In the genomic region with DNA sequence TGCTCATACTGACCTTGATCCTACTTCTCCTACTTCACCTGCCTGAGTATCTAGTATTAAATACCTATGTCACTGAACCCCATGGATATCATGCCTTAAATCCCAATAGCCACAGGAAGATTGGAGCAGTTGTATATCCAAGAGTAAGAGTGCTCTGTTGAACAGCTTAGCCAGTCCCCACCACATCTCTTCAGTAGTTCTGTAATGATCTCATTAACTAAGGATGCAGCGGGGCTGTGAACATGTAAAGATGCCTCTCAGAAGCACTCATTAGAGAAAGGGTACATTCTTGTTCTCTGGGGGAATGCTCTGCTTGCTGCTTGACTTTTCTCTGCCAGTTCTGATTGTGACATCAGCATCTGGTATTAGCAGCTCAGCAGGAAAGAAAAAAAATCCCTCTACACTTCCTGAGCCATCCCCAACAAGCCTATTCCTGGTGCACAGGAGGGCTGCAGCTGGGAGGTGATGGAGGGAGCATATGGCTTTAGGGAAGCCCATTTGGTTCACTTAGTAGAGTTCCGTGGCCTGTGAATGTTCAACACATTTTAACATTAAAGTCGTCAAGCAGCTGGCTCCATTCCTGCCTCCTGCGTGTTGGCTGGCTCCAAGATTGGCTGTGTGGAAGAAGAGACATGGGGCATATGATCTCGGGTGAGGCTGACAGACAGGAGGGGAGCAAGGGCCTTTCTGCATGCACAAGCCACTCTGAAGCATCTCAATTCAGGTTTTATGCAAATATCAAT, we compare ENCODE assay signal across 11 mouse cellular contexts.
DNase-seq lines count a peak whose midpoint lies in the region; ATAC-seq and TF ChIP-seq lines count a peak whose summit lies in the region.
"Had no signal": no experiment of that assay in that cellular context is flagged by ENCODE, and none has a peak within 500 bp of the region (broad histone marks: within the 10 kb centered on the region; RNA-seq: fewer than 3 reads in every experiment).

No protein-coding gene starts in this region.

- H3K9ac ChIP-seq in embryonic facial prominence, embryonic 14.5 days (ENCODE audit: low read depth, low read length) = no peak overlapping the region
- H3K9ac ChIP-seq in hindbrain, postnatal 0 days (replicated peaks; ENCODE audit: low read length) = no peak overlapping the region
- H3K9ac ChIP-seq in liver, embryonic 12.5 days = no peak overlapping the region
- H3K9ac ChIP-seq: stomach, embryonic 15.5 days had no signal

- peak; percentile 63 for DNase-seq in embryonic facial prominence, embryonic 14.5 days (ENCODE audit: low spot score)
- DNase-seq in embryonic facial prominence, embryonic 10.5 days (ENCODE audit: low spot score) = no peak
- DNase-seq in brain, embryonic 18.5 days (ENCODE audit: low read depth, low spot score) = peak; percentile 58
- DNase-seq in hindbrain, postnatal 0 days (ENCODE audit: low spot score) = peak; percentile 66
- peak; percentile 63 for DNase-seq in left cerebral cortex, postnatal 4 days
- DNase-seq in gastrocnemius, postnatal 36 days = no peak
- no peak for DNase-seq in gastrocnemius, postnatal 25 days
- DNase-seq: heart, postnatal 14 days; kidney, postnatal 14 days had no signal

- H3K4me3 ChIP-seq in embryonic facial prominence, embryonic 14.5 days (ENCODE audit: low read depth, low read length) = no peak overlapping the region
- H3K4me3 ChIP-seq in embryonic facial prominence, embryonic 10.5 days = no peak overlapping the region
- H3K4me3 ChIP-seq in hindbrain, postnatal 0 days (ENCODE audit: low read length) = no peak overlapping the region
- no peak overlapping the region for H3K4me3 ChIP-seq in liver, embryonic 12.5 days
- H3K4me3 ChIP-seq: stomach, embryonic 15.5 days had no signal

- H3K4me2 ChIP-seq in embryonic facial prominence, embryonic 14.5 days (ENCODE audit: low read depth, low read length) = no peak overlapping the region
- no peak overlapping the region for H3K4me2 ChIP-seq in hindbrain, postnatal 0 days (ENCODE audit: low read depth, low read length)
- no peak overlapping the region for H3K4me2 ChIP-seq in liver, embryonic 12.5 days
- H3K4me2 ChIP-seq: stomach, embryonic 15.5 days had no signal

- no peaks in the 10 kb centered on the region for H3K36me3 ChIP-seq in embryonic facial prominence, embryonic 14.5 days (ENCODE audit: control insufficient read depth, insufficient read depth, low read length)
- H3K36me3 ChIP-seq in embryonic facial prominence, embryonic 10.5 days (replicated peaks) = no peaks in the 10 kb centered on the region
- no peaks in the 10 kb centered on the region for H3K36me3 ChIP-seq in hindbrain, postnatal 0 days (ENCODE audit: insufficient read depth, low read length)
- H3K36me3 ChIP-seq in liver, embryonic 12.5 days = no peaks in the 10 kb centered on the region
- H3K36me3 ChIP-seq: stomach, embryonic 15.5 days had no signal

- no peak for ATAC-seq in embryonic facial prominence, embryonic 14.5 days (ENCODE audit: low read depth)
- ATAC-seq in hindbrain, postnatal 0 days = peak; percentile 67
- ATAC-seq in liver, embryonic 12.5 days = no peak

- 0 out of 2 replicates have a peak, but pooled peaks cover 6% of the 10 kb centered on the region for H3K9me3 ChIP-seq in embryonic facial prominence, embryonic 14.5 days (ENCODE audit: control insufficient read depth, low read length)
- no peaks in the 10 kb centered on the region for H3K9me3 ChIP-seq in embryonic facial prominence, embryonic 10.5 days
- no peaks in the 10 kb centered on the region; the same call in 1 of the 2 replicates for H3K9me3 ChIP-seq in hindbrain, postnatal 0 days (ENCODE audit: low read length)
- H3K9me3 ChIP-seq in liver, embryonic 12.5 days (replicated peaks) = 0 out of 2 replicates have a peak, but pooled peaks cover 4% of the 10 kb centered on the region
- H3K9me3 ChIP-seq: stomach, embryonic 15.5 days had no signal

- intact Hi-C loops in left cerebral cortex, postnatal 4 days (cut with DNase I) = no loop called here
- intact Hi-C loops in gastrocnemius, postnatal 36 days (cut with DNase I) = no loop called here

- no peak overlapping the region for H3K27ac ChIP-seq in embryonic facial prominence, embryonic 14.5 days (replicated peaks; ENCODE audit: low read depth, low read length)
- no peak overlapping the region for H3K27ac ChIP-seq in embryonic facial prominence, embryonic 10.5 days (replicated peaks)
- no peak overlapping the region for H3K27ac ChIP-seq in hindbrain, postnatal 0 days
- no peak overlapping the region for H3K27ac ChIP-seq in liver, embryonic 12.5 days
- H3K27ac ChIP-seq: stomach, embryonic 15.5 days had no signal

- no peaks in the 10 kb centered on the region for H3K27me3 ChIP-seq in embryonic facial prominence, embryonic 14.5 days (replicated peaks; ENCODE audit: control insufficient read depth, insufficient read depth, low read length)
- no peaks in the 10 kb centered on the region for H3K27me3 ChIP-seq in embryonic facial prominence, embryonic 10.5 days (replicated peaks; ENCODE audit: low read depth, poor library complexity, severe bottlenecking)
- H3K27me3 ChIP-seq in hindbrain, postnatal 0 days (ENCODE audit: insufficient read depth, low read length) = no peaks in the 10 kb centered on the region; the same call in 1 of the 2 replicates
- no peaks in the 10 kb centered on the region for H3K27me3 ChIP-seq in liver, embryonic 12.5 days (replicated peaks)
- H3K27me3 ChIP-seq: stomach, embryonic 15.5 days had no signal

- no peaks in the 10 kb centered on the region for H3K4me1 ChIP-seq in embryonic facial prominence, embryonic 14.5 days (ENCODE audit: control insufficient read depth, insufficient read depth, low read length)
- 0 out of 2 replicates have a peak, but pooled peaks cover 4% of the 10 kb centered on the region for H3K4me1 ChIP-seq in embryonic facial prominence, embryonic 10.5 days
- no peaks in the 10 kb centered on the region for H3K4me1 ChIP-seq in hindbrain, postnatal 0 days (ENCODE audit: insufficient read depth, low read length)
- no peaks in the 10 kb centered on the region for H3K4me1 ChIP-seq in liver, embryonic 12.5 days
- H3K4me1 ChIP-seq: stomach, embryonic 15.5 days had no signal

- TF ChIP-seq CTCF in hindbrain, postnatal 0 days (IDR thresholded peaks at IDR 0.05; ENCODE audit: low read depth) = no peak

- WGBS in embryonic facial prominence, embryonic 14.5 days = 49% methylated on average over 5 of the region's 5 CpGs
- 66% methylated on average over 5 of the region's 5 CpGs for WGBS in embryonic facial prominence, embryonic 10.5 days
- 14% methylated on average over 5 of the region's 5 CpGs for WGBS in hindbrain, postnatal 0 days
- WGBS in liver, embryonic 12.5 days (ENCODE audit: insufficient replicate concordance) = 41% methylated on average over 5 of the region's 5 CpGs

Comparison
In these comparisons a context has a peak if more than half of its experiments do, and no peak if none do; other contexts are left out.
1. DNase-seq: peak in embryonic facial prominence, embryonic 14.5 days (single experiment), brain, embryonic 18.5 days (single experiment), hindbrain, postnatal 0 days (single experiment) and left cerebral cortex, postnatal 4 days (single experiment); none in embryonic facial prominence, embryonic 10.5 days (single experiment), gastrocnemius, postnatal 36 days (0 of 2) and gastrocnemius, postnatal 25 days (single experiment).